ENCODE assay signal across 12 mouse cellular contexts in the genomic region with DNA sequence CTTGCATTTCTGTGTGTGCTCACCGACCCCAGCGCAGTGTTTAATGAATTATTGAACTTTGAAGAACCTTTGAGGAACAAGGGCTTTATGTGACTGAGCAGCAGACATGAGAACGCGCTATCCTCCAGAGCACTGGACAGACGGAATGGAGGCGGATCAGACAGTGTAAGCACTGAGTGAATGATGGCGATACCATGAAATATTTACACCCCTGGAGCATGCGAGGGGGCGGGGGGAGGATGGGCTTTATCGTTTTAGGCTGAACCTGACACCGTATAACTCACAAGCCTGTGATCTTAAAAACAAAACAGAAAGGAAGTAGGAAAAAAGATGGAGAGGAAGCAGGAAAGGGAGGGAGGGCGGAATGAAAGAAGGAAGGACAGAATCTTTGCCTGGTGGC. TPM values are rescaled to one million over a fixed set of nuclear protein-coding genes. Genes with fewer than 3 reads are reported as not detected.
DNase-seq lines count a peak whose midpoint lies in the region; ATAC-seq and TF ChIP-seq lines count a peak whose summit lies in the region.
"Had no signal": no experiment of that assay in that cellular context is flagged by ENCODE, and none has a peak within 500 bp of the region (broad histone marks: within the 10 kb centered on the region; RNA-seq: fewer than 3 reads in every experiment).

No protein-coding gene starts in this region.

- TF ChIP-seq POLR2A in heart, adult 2 months (IDR thresholded peaks at IDR 0.05; ENCODE audit: insufficient read depth, low read depth, low read length) = no peak

- H3K27me3 ChIP-seq in heart, adult 2 months (ENCODE audit: control insufficient read depth, insufficient read depth, low read length) = no peaks in the 10 kb centered on the region
- peaks cover 24% of the 10 kb centered on the region for H3K27me3 ChIP-seq in limb, embryonic 12.5 days
- H3K27me3 ChIP-seq in limb, embryonic 10.5 days (ENCODE audit: low read depth, poor library complexity, severe bottlenecking) = peaks cover 18% of the 10 kb centered on the region
- no peaks in the 10 kb centered on the region for H3K27me3 ChIP-seq in heart, embryonic 16.5 days (ENCODE audit: control insufficient read depth, insufficient read depth, low read length)

- no peak for DNase-seq in heart, adult 2 months
- DNase-seq in heart, postnatal 36 days = no peak
- no peak for DNase-seq in limb, embryonic 10.5 days (ENCODE audit: low spot score)
- DNase-seq in thymus, adult 18-20 months = no peak
- no peak for DNase-seq in left cerebral cortex, adult 18-20 months (ENCODE audit: low spot score in 2 of 2)
- DNase-seq: adrenal gland, postnatal 25 days; cerebellum, adult 8-10 months; right cerebral cortex, postnatal 25 days had no signal

- ATAC-seq in limb, embryonic 12.5 days (ENCODE audit: insufficient number of reproducible peaks, insufficient read depth, low FRiP score, low TSS enrichment, low read depth) = 0 out of 2 replicates have a peak, but pooled peaks have one; percentile 56
- no peak for ATAC-seq in heart, embryonic 16.5 days (replicated peaks; ENCODE audit: extremely low read depth, insufficient read depth, low FRiP score)
- 0 out of 2 replicates have a peak, but pooled peaks have one; percentile 30 for ATAC-seq in megakaryocyte progenitor cell, adult 5-6 weeks (replicated peaks; ENCODE audit: poor library complexity)
- ATAC-seq: inflammation-experienced regulatory T-cells, adult 6 months had no signal

- H3K4me3 ChIP-seq in heart, adult 2 months = no peak overlapping the region
- H3K4me3 ChIP-seq in limb, embryonic 12.5 days (replicated peaks) = no peak overlapping the region
- no peak overlapping the region for H3K4me3 ChIP-seq in limb, embryonic 10.5 days
- 0 out of 2 replicates have a peak overlapping the region, but pooled peaks have one; percentile 4 for H3K4me3 ChIP-seq in heart, embryonic 16.5 days (ENCODE audit: low read length)

- H3K4me2 ChIP-seq in limb, embryonic 12.5 days = no peak overlapping the region
- H3K4me2 ChIP-seq in heart, embryonic 16.5 days (ENCODE audit: low read depth, low read length) = peak overlapping the region; percentile 43

- H3K27ac ChIP-seq in heart, adult 2 months = peak overlapping the region; percentile 51
- no peak overlapping the region for H3K27ac ChIP-seq in limb, embryonic 12.5 days
- no peak overlapping the region for H3K27ac ChIP-seq in limb, embryonic 10.5 days
- H3K27ac ChIP-seq in heart, embryonic 16.5 days (ENCODE audit: low read length) = peak overlapping the region; percentile 51

- WGBS in heart, adult 2 months = 48% methylated on average over 12 of the region's 12 CpGs
- 50% methylated on average over 12 of the region's 12 CpGs for WGBS in limb, embryonic 12.5 days
- 51% methylated on average over 12 of the region's 12 CpGs for WGBS in limb, embryonic 10.5 days
- WGBS in heart, embryonic 16.5 days = 40% methylated on average over 12 of the region's 12 CpGs

- H3K9ac ChIP-seq in heart, adult 2 months (ENCODE audit: low read depth, low read length) = no peak overlapping the region
- H3K9ac ChIP-seq in limb, embryonic 12.5 days (replicated peaks) = 0 out of 2 replicates have a peak overlapping the region, but pooled peaks have one; percentile 8
- H3K9ac ChIP-seq in heart, embryonic 16.5 days (ENCODE audit: low read length) = 0 out of 2 replicates have a peak overlapping the region, but pooled peaks have one; percentile 5

- TF ChIP-seq EP300 in heart, adult 2 months (IDR thresholded peaks at IDR 0.05; ENCODE audit: insufficient read depth, low read depth, low read length) = no peak

- H3K79me2 ChIP-seq in heart, adult 2 months (replicated peaks; ENCODE audit: control insufficient read depth, insufficient read depth, low read length) = peaks cover 1% of the 10 kb centered on the region; the same call in 1 of the 2 replicates

- H3K9me3 ChIP-seq in limb, embryonic 12.5 days = no peaks in the 10 kb centered on the region
- no peaks in the 10 kb centered on the region for H3K9me3 ChIP-seq in limb, embryonic 10.5 days (replicated peaks)
- no peaks in the 10 kb centered on the region for H3K9me3 ChIP-seq in heart, embryonic 16.5 days (replicated peaks; ENCODE audit: control insufficient read depth, low read length)

- TF ChIP-seq CTCF in heart, adult 2 months (IDR thresholded peaks at IDR 0.05) = no peak

- peaks cover 10% of the 10 kb centered on the region; the same call in 1 of the 2 replicates for H3K36me3 ChIP-seq in heart, adult 2 months (ENCODE audit: control insufficient read depth, insufficient read depth, low read length)
- H3K36me3 ChIP-seq in limb, embryonic 12.5 days = no peaks in the 10 kb centered on the region
- no peaks in the 10 kb centered on the region for H3K36me3 ChIP-seq in limb, embryonic 10.5 days
- H3K36me3 ChIP-seq in heart, embryonic 16.5 days (ENCODE audit: control insufficient read depth, insufficient read depth) = no peaks in the 10 kb centered on the region

- peaks cover 14% of the 10 kb centered on the region for H3K4me1 ChIP-seq in heart, adult 2 months (ENCODE audit: control insufficient read depth, insufficient read depth, low read length)
- H3K4me1 ChIP-seq in limb, embryonic 12.5 days (replicated peaks) = peaks cover 29% of the 10 kb centered on the region
- H3K4me1 ChIP-seq in limb, embryonic 10.5 days = peaks cover 42% of the 10 kb centered on the region
- peaks cover 41% of the 10 kb centered on the region for H3K4me1 ChIP-seq in heart, embryonic 16.5 days (ENCODE audit: control insufficient read depth, insufficient read depth, low read length)

- intact Hi-C loops in heart, adult 2 months (cut with DNase I) = loop anchor here (5.0 kb wide), 1 partner anchor 59 kb away; a partner anchor contains a TSS
- intact Hi-C loops in heart, postnatal 36 days (cut with DNase I) = loop anchor here (5.0 to 10.0 kb wide), 2 partner anchors 44 to 176 kb away; a partner anchor contains a TSS

RNA-seq across cellular contexts. Expression of a gene that starts 57.6 kb away (rescaled TPM):
- 10 to 100 TPM; 57.6 to 65.1 TPM for total RNA-seq in heart, adult 2 months (2021)
- polyA plus RNA-seq in heart, adult 2 months (2012; rRNA removed) = 41.3 and 53.3 TPM in 2 replicates
- 10 to 100 TPM; 62.9 to 68.3 TPM for total RNA-seq in heart, postnatal 36 days (2021)
- polyA plus RNA-seq in limb, embryonic 12.5 days (2016; fragmentation: Nextera tagmentation; extraction: Ambion mirVana) = 92.1 and 96.3 TPM in 2 replicates
- polyA plus RNA-seq in limb, embryonic 10.5 days (2016; fragmentation: Nextera tagmentation; extraction: Ambion mirVana) = 82.4 and 100 TPM in 2 replicates
- 69.3 and 72.1 TPM in 2 replicates for polyA plus RNA-seq in heart, embryonic 16.5 days (2015; fragmentation: Nextera tagmentation; extraction: Ambion mirVana)
- total RNA-seq in megakaryocyte progenitor cell, adult 5-6 weeks (2015) = 50.0 and 54.6 TPM in 2 replicates
- 26.4 and 34.7 TPM in 2 replicates for total RNA-seq in megakaryocyte progenitor cell, adult 5-6 weeks (2017)
- total RNA-seq in left cerebral cortex, adult 18-20 months (2021) = 100 to 1,000 TPM; 159 to 163 TPM

RNA-seq across cellular contexts. Expression of a gene that starts 57.8 kb away (rescaled TPM):
- 1 to 10 TPM; 3.2 to 3.6 TPM for total RNA-seq in heart, adult 2 months (2021)
- 0.88 and 1.4 TPM in 2 replicates for polyA plus RNA-seq in heart, adult 2 months (2012; rRNA removed)
- total RNA-seq in heart, postnatal 36 days (2021) = 1 to 10 TPM; 1.7 to 3.8 TPM
- polyA plus RNA-seq in limb, embryonic 12.5 days (2016; fragmentation: Nextera tagmentation; extraction: Ambion mirVana) = 14.3 and 17.1 TPM in 2 replicates
- 11.8 and 13.1 TPM in 2 replicates for polyA plus RNA-seq in limb, embryonic 10.5 days (2016; fragmentation: Nextera tagmentation; extraction: Ambion mirVana)
- 6.0 and 7.5 TPM in 2 replicates for polyA plus RNA-seq in heart, embryonic 16.5 days (2015; fragmentation: Nextera tagmentation; extraction: Ambion mirVana)
- total RNA-seq in megakaryocyte progenitor cell, adult 5-6 weeks (2015) = 10.1 and 13.6 TPM in 2 replicates
- total RNA-seq in megakaryocyte progenitor cell, adult 5-6 weeks (2017) = 11.6 and 14.6 TPM in 2 replicates
- total RNA-seq in left cerebral cortex, adult 18-20 months (2021) = 10 to 100 TPM; 23.2 to 29.2 TPM

Comparison
In these comparisons a context has a peak if more than half of its experiments do, and no peak if none do; other contexts are left out.
1. H3K27ac ChIP-seq: peak in heart, adult 2 months (single experiment) and heart, embryonic 16.5 days (single experiment); none in limb, embryonic 12.5 days (single experiment) and limb, embryonic 10.5 days (single experiment).